Mouse (Mus musculus): Measurements from ENCODE around the gene Cox8a. TPM values are rescaled to one million over a fixed set of nuclear protein-coding genes. Genes with fewer than 3 reads are reported as not detected.

The Cox8a gene
- total RNA-seq (2021) = 100 to 1,000 TPM; 384 to 424 TPM
- polyA plus RNA-seq (2012; rRNA removed) = 589 and 775 TPM in 2 replicates
- long read RNA-seq, transcript Cox8a-201 (2 exons, 550 nt) = major isoform, 437 of 443 reads
- long read RNA-seq, partial matches to known transcripts = 6 of 443 reads
- long read RNA-seq, other reads (novel, unspliced or antisense) = 0 of 443 reads

- DNase-seq = peak; percentile 94 to 97
- TF ChIP-seq CTCF (IDR thresholded peaks at IDR 0.05) = 0 out of 2 replicates have a peak, but pooled peaks have one; percentile 8
- peak; percentile 90 for TF ChIP-seq POLR2A (IDR thresholded peaks at IDR 0.05; ENCODE audit: insufficient read depth, low read depth, low read length)
- TF ChIP-seq EP300 (IDR thresholded peaks at IDR 0.05; ENCODE audit: insufficient read depth, low read depth, low read length) = peak; percentile 73
- no peaks in the 10 kb centered on the region; the same call in 1 of the 2 replicates for H3K79me2 ChIP-seq (replicated peaks; ENCODE audit: control insufficient read depth, insufficient read depth, low read length)
- intact Hi-C loops (cut with DNase I) = loop anchor here (2.0 to 5.0 kb wide), 2 partner anchors 23 to 125 kb away; partner anchors contain the start of genes Mark2 and Naa40
- peaks cover 11% of the 10 kb centered on the region for H3K36me3 ChIP-seq (ENCODE audit: control insufficient read depth, insufficient read depth, low read length)
- H3K4me3 ChIP-seq = peak within 1 kb of the TSS; percentile 81
- under 1% methylated on average over 50 of the region's 50 CpGs for WGBS
- H3K9ac ChIP-seq (ENCODE audit: low read depth, low read length) = peak within 1 kb of the TSS; percentile 98
- peaks cover 13% of the 10 kb centered on the region for H3K4me1 ChIP-seq (ENCODE audit: control insufficient read depth, insufficient read depth, low read length)
- H3K27me3 ChIP-seq (ENCODE audit: control insufficient read depth, insufficient read depth, low read length) = no peaks in the 10 kb centered on the region
- H3K27ac ChIP-seq = peak within 1 kb of the TSS; percentile 98
Measured at GRCm38 (mm10) chr19:7217162-7217925, at the start of gene Cox8a. Gene Cox8a (minus strand): TSS chr19:7217616.

- intact Hi-C loops (cut with DNase I) = no loop called here
- DNase-seq = peak in 1 of 2 experiments; percentile 46
Measured at GRCm38 (mm10) chr19:7266421-7266831, 49.0 kb upstream of the Cox8a start.

GRCm38 (mm10) chr19:7265478-7266191, 48.2 kb upstream of the Cox8a start:
- no peak overlapping the region for H3K9ac ChIP-seq (ENCODE audit: low read depth, low read length)
- no peaks in the 10 kb centered on the region for H3K36me3 ChIP-seq (ENCODE audit: control insufficient read depth, insufficient read depth, low read length)
- H3K4me3 ChIP-seq = no peak overlapping the region
- WGBS = 35% methylated on average over 14 of the region's 14 CpGs
- H3K79me2 ChIP-seq (replicated peaks; ENCODE audit: control insufficient read depth, insufficient read depth, low read length) = no peaks in the 10 kb centered on the region
- H3K4me1 ChIP-seq (ENCODE audit: control insufficient read depth, insufficient read depth, low read length) = peaks cover 10% of the 10 kb centered on the region
- H3K27ac ChIP-seq = peak overlapping the region; percentile 83
- DNase-seq = peak; percentile 27 to 35
- no peak for TF ChIP-seq POLR2A (IDR thresholded peaks at IDR 0.05; ENCODE audit: insufficient read depth, low read depth, low read length)
- TF ChIP-seq CTCF (IDR thresholded peaks at IDR 0.05) = no peak
- no peak for TF ChIP-seq EP300 (IDR thresholded peaks at IDR 0.05; ENCODE audit: insufficient read depth, low read depth, low read length)
- H3K27me3 ChIP-seq (ENCODE audit: control insufficient read depth, insufficient read depth, low read length) = no peaks in the 10 kb centered on the region
- intact Hi-C loops (cut with DNase I) = loop anchor here (2.0 kb wide), 2 partner anchors 25 to 171 kb away; partner anchors contain the start of gene Naa40

More at GRCm38 (mm10) chr19:7266421-7266831, 49.0 kb upstream of the Cox8a start:
- Histone ChIP-seq H3K27me3 (ENCODE audit: control insufficient read depth, insufficient read depth, low read length) (no peaks in the 10 kb centered on the region), H3K4me3 (no peak overlapping the region), H3K36me3 (ENCODE audit: control insufficient read depth, insufficient read depth, low read length) (no peaks in the 10 kb centered on the region), H3K4me1 (ENCODE audit: control insufficient read depth, insufficient read depth, low read length) (peaks cover 10% of the 10 kb centered on the region), H3K27ac (peak overlapping the region; percentile 83), H3K9ac (ENCODE audit: low read depth, low read length) (no peak overlapping the region), H3K79me2 (replicated peaks; ENCODE audit: control insufficient read depth, insufficient read depth, low read length) (no peaks in the 10 kb centered on the region)
- whole genome bisulfite sequencing = 69% methylated on average over 4 of the region's 4 CpGs
- TF ChIP-seq EP300 (IDR thresholded peaks at IDR 0.05; ENCODE audit: insufficient read depth, low read depth, low read length) (no peak), CTCF (IDR thresholded peaks at IDR 0.05) (no peak), POLR2A (IDR thresholded peaks at IDR 0.05; ENCODE audit: insufficient read depth, low read depth, low read length) (no peak)

- Histone ChIP-seq H3K4me3 (no peak overlapping the region), H3K79me2 (replicated peaks; ENCODE audit: control insufficient read depth, insufficient read depth, low read length) (no peaks in the 10 kb centered on the region), H3K36me3 (ENCODE audit: control insufficient read depth, insufficient read depth, low read length) (no peaks in the 10 kb centered on the region), H3K9ac (ENCODE audit: low read depth, low read length) (no peak overlapping the region), H3K27me3 (ENCODE audit: control insufficient read depth, insufficient read depth, low read length) (no peaks in the 10 kb centered on the region), H3K4me1 (ENCODE audit: control insufficient read depth, insufficient read depth, low read length) (peaks cover 8% of the 10 kb centered on the region), H3K27ac (peak overlapping the region; percentile 83)
- peak; percentile 63 to 79 for DNase-seq
- TF ChIP-seq CTCF (IDR thresholded peaks at IDR 0.05) = no peak
- TF ChIP-seq EP300 (IDR thresholded peaks at IDR 0.05; ENCODE audit: insufficient read depth, low read depth, low read length) = no peak
- peak; percentile 53 for TF ChIP-seq POLR2A (IDR thresholded peaks at IDR 0.05; ENCODE audit: insufficient read depth, low read depth, low read length)
- intact Hi-C loops (cut with DNase I) = loop anchor here (1.0 to 2.0 kb wide), 4 partner anchors 24 to 172 kb away; partner anchors contain the start of gene Naa40
- 21% methylated on average over 6 of the region's 6 CpGs for WGBS
Measured at GRCm38 (mm10) chr19:7264766-7265331, 47.4 kb upstream of the Cox8a start.

DNA sequence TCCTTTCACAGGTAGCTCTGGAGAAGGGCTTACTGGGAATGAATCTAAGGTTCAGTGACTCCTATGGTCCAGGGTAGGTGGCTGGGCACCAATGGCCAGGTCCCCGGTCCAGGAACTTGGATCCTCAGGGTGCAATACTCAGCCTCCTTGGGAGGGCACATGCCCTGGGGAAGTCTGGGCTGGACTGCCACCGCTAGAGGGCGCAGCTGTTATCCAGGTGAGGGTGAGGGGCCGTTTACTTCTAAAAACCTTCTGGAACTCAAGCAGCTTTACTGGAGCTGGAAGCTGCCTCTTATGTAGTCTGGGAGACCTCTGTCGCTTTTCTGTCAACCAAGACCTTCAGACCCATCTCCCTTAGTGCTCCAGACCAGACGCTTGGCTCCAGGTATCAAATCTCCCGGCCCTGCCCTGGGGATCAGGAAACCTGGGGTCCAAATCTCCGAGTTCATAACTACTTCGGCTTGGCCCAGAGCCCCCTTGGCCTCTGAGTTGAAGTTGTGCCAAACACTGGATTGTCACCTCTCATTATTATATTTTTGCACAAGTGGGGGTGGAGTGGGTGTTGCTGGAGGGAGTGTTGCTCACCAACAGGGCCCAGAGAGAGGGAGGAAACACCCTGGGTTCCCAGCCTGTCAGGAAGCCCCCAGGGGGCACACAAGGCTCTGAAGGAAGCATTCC, 46.8 kb upstream of the Cox8a start:
- intact Hi-C loops (cut with DNase I) = loop anchor here (1.0 to 2.0 kb wide), 4 partner anchors 23 to 173 kb away; partner anchors contain the start of gene Naa40
- 9% methylated on average over 9 of the region's 9 CpGs for WGBS
- DNase-seq = peak; percentile 80 to 87
- Histone ChIP-seq H3K4me3 (no peak overlapping the region), H3K79me2 (replicated peaks; ENCODE audit: control insufficient read depth, insufficient read depth, low read length) (no peaks in the 10 kb centered on the region), H3K27ac (peak overlapping the region; percentile 83), H3K27me3 (ENCODE audit: control insufficient read depth, insufficient read depth, low read length) (no peaks in the 10 kb centered on the region), H3K36me3 (ENCODE audit: control insufficient read depth, insufficient read depth, low read length) (no peaks in the 10 kb centered on the region), H3K4me1 (ENCODE audit: control insufficient read depth, insufficient read depth, low read length) (peaks cover 5% of the 10 kb centered on the region), H3K9ac (ENCODE audit: low read depth, low read length) (no peak overlapping the region)
- peak; percentile 98 for TF ChIP-seq CTCF (IDR thresholded peaks at IDR 0.05)
- no peak for TF ChIP-seq POLR2A (IDR thresholded peaks at IDR 0.05; ENCODE audit: insufficient read depth, low read depth, low read length)
- peak; percentile 58; the same call in 1 of the 2 replicates for TF ChIP-seq EP300 (IDR thresholded peaks at IDR 0.05; ENCODE audit: insufficient read depth, low read depth, low read length)

Measured in heart, adult 2 months (tissue).